Mouse (Mus musculus) intestine, embryonic 16.5 days (tissue): Measurements from ENCODE around the gene Spaca6. TPM values are rescaled to one million over a fixed set of nuclear protein-coding genes. Genes with fewer than 3 reads are reported as not detected.

Experiments used
- ATAC-seq: fragments of 200-750 bp; cut with Nextera tagmentation; 2 replicates; pipeline ENCODE4 v1.8.0; 2017; ENCODE audit warnings: moderate TSS enrichment, moderate library complexity
- H3K27ac ChIP-seq: fragments of 300-500 bp; sonication (generic); 2 replicates; pipeline ENCODE4 v1.5.1; 2014; ENCODE audit warnings: mild to moderate bottlenecking, low read length
- H3K27me3 ChIP-seq: fragments of 300-500 bp; sonication (generic); replicated peaks from 2 replicates; pipeline ENCODE4 v1.6.1; 2014; ENCODE audit warnings: low read length, control low read depth, mixed read lengths; ENCODE audit not compliant: control insufficient read depth, insufficient read depth
- H3K36me3 ChIP-seq: fragments of 300-500 bp; sonication (generic); 2 replicates; pipeline ENCODE4 v1.6.1; 2014; ENCODE audit warnings: low read length, control low read depth; ENCODE audit not compliant: control insufficient read depth, insufficient read depth
- H3K4me1 ChIP-seq: fragments of 300-500 bp; sonication (generic); 2 replicates; pipeline ENCODE4 v1.6.1; 2014; ENCODE audit warnings: low read length, control low read depth, mixed read lengths; ENCODE audit not compliant: control insufficient read depth, insufficient read depth
- H3K4me2 ChIP-seq: fragments of 300-500 bp; sonication (generic); 2 replicates; pipeline ENCODE4 v1.6.1; 2014; ENCODE audit warnings: low read depth, low read length, control low read depth
- H3K4me3 ChIP-seq: fragments of 300-500 bp; sonication (generic); 2 replicates; pipeline ENCODE4 v1.5.1; 2014; ENCODE audit warnings: mild to moderate bottlenecking, low read length
- H3K9ac ChIP-seq: fragments of 300-500 bp; sonication (generic); 2 replicates; pipeline ENCODE4 v1.6.1; 2014; ENCODE audit warnings: low read depth, low read length
- H3K9me3 ChIP-seq: fragments of 300-500 bp; sonication (generic); 2 replicates; pipeline ENCODE4 v1.6.1; 2016; ENCODE audit warnings: low read length, control low read depth; ENCODE audit not compliant: control insufficient read depth
- WGBS: fragments of 180-500 bp; shearing (Covaris S2); extraction: QIAGEN DNeasy Blood & Tissue Kit; methylation state at CpG from one replicate; pipeline ENCODE4 v1.1.7; 2014; 5-methylcytosine and 5-hydroxymethylcytosine counted together
- microRNA counts: library from miRNA; unstranded; fragments of <30 nt; microRNA quantifications from one replicate; lab custom pipeline; 2016
- microRNA-seq: library from miRNA; unstranded; fragments of <30 nt; microRNA quantifications from one replicate; pipeline ENCODE4, GENCODE M21; 2016
- polyA plus RNA-seq: library from polyadenylated mRNA; unstranded; fragments of >200 nt; fragmentation: Nextera tagmentation; extraction: Ambion mirVana; gene quantifications from 2 replicates; pipeline ENCODE4 v1.2.1, GENCODE M21; 2015

The Spaca6 gene
- polyA plus RNA-seq, 1 experiment from 2014 or later, result 14.5 TPM

DNA sequence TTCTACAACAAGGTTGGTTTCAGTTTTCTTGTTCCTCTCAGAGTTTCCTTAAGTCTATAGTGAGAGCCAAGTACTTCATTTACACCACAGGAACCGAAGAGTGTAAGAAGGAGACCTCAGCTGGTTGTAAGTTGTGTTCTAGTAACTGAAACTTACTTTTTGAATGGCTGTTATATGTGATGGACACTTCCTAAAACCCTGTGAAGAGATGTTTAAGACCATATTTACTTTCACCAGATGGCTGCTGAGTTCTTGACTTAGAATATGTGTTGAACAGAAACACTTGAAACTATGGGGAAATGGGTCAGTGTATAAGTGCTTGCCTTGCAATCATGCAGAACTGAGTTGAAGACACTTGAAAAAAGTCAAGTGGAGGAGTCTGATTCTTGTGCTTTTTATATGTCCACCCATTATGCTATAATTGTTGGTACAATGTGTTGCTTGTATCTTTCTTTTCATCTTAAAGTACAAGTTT, 60.9 kb downstream of the Spaca6 start, which contains the start of the genes Fpr2 and Fpr3:
Fpr2 (plus strand) TSS at position 51 of the 475 bp plus-strand sequence.
Fpr3 (plus strand) TSS at position 79 of the 475 bp plus-strand sequence.
- 60% methylated on average over 1 of the region's 1 CpGs for WGBS
- no peak within 1 kb of the TSS for H3K4me3 ChIP-seq
- ATAC-seq, result no peak

DNA sequence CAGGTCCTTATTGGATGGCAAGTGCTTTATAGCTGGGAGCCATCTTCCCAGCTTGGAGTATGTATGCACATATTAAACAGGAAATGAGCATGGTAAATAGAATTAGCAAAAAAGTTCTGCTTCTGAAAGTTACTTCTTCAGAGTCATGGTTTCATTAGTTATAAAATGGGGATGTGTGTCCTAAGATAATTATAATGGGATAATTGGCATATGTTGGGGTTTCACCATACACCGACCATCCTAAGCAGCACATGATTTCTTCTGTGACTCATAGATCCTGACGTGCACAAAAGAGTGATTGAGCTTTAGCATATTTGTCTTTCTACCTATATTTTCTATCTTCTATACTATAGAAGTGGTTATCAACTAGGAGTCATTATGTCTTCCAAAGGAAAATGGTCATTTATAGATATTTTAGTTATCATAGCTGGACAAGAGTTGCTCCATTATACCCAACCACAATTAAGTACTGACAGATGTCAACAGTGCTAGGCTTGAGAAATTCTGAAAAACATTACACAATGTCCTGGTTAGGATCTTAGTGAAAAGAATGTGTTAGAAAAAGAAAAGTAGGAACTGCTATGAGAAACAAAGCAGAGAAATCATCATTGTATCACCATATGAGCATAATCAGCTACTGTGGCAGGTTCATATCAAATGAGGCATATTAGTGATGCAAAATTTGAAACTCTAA, 62.9 kb downstream of the Spaca6 start:
- Histone ChIP-seq H3K4me3 (no peak overlapping the region), H3K9ac (no peak overlapping the region), H3K27ac (no peak overlapping the region), H3K9me3 (no peaks in the 10 kb centered on the region), H3K4me1 (no peaks in the 10 kb centered on the region), H3K27me3 (no peaks in the 10 kb centered on the region), H3K36me3 (no peaks in the 10 kb centered on the region), H3K4me2 (no peak overlapping the region)
- 89% methylated on average over 2 of the region's 2 CpGs for WGBS
- no peak for ATAC-seq

More for the DNA sequence above, 60.9 kb downstream of the Spaca6 start, which contains the start of the genes Fpr2 and Fpr3:
- Histone ChIP-seq H3K36me3 (no peaks in the 10 kb centered on the region), H3K27ac (no peak within 1 kb of the TSS), H3K27me3 (no peaks in the 10 kb centered on the region), H3K9ac (no peak within 1 kb of the TSS), H3K4me2 (no peak within 1 kb of the TSS), H3K9me3 (no peaks in the 10 kb centered on the region), H3K4me1 (no peaks in the 10 kb centered on the region)

MicroRNA genes within 50 kb of the gene (microRNA counts, 519-probe panel; counts per million panel counts)
- microRNA mmu-let-7e (lab: Ali Mortazavi, UCI), result 3,956 counts per million, percentile 96 among the panel's probes with 10 or more counts
- microRNA mmu-miR-125a-3p (lab: Ali Mortazavi, UCI), result 2,617 counts per million, percentile 64 among the panel's probes with 10 or more counts
- 4,164 counts per million, percentile 97 among the panel's probes with 10 or more counts for microRNA mmu-miR-125a-5p (lab: Ali Mortazavi, UCI)
- 3,420 counts per million, percentile 88 among the panel's probes with 10 or more counts for microRNA mmu-miR-99b (lab: Ali Mortazavi, UCI)

Small RNAs within 50 kb of the gene (microRNA-seq; reads per million reads assigned to microRNA genes)
- gene Gm25927 (not detected), gene Mir125a (2,973 reads per million, percentile 84 among the genes with 10 or more reads in this experiment), gene Mir99b (11,997 reads per million, percentile 94 among the genes with 10 or more reads in this experiment), gene Mirlet7e (not detected)

Other genes starting within 250 kb of the Spaca6 start
- gene Lnpep, start 202.1 kb upstream of the Spaca6 start, polyA plus RNA-seq, result 5.9 and 6.2 TPM in 2 replicates
- gene Vmn2r90, start 123.4 kb upstream of the Spaca6 start, polyA plus RNA-seq, result not detected in 2 replicates
- gene Has1, start 28.0 kb downstream of the Spaca6 start, polyA plus RNA-seq, result 0.34 and 0.56 TPM in 2 replicates
- 0.29 and 0.60 TPM in 2 replicates for gene Fpr1, start 56.8 kb downstream of the Spaca6 start, polyA plus RNA-seq
- gene Fpr2, start 60.7 kb downstream of the Spaca6 start, polyA plus RNA-seq, result 0.32 and 0.61 TPM in 2 replicates
- not detected in 2 replicates for gene Fpr3, start 60.7 kb downstream of the Spaca6 start, polyA plus RNA-seq
- gene Fpr-rs4, start 194.6 kb downstream of the Spaca6 start, polyA plus RNA-seq, result not detected in 2 replicates
- not detected in 2 replicates for gene Vmn2r124, start 222.3 kb downstream of the Spaca6 start, polyA plus RNA-seq